Comparison of ENCODE assay signal across 8 mouse cellular contexts in the genomic region with DNA sequence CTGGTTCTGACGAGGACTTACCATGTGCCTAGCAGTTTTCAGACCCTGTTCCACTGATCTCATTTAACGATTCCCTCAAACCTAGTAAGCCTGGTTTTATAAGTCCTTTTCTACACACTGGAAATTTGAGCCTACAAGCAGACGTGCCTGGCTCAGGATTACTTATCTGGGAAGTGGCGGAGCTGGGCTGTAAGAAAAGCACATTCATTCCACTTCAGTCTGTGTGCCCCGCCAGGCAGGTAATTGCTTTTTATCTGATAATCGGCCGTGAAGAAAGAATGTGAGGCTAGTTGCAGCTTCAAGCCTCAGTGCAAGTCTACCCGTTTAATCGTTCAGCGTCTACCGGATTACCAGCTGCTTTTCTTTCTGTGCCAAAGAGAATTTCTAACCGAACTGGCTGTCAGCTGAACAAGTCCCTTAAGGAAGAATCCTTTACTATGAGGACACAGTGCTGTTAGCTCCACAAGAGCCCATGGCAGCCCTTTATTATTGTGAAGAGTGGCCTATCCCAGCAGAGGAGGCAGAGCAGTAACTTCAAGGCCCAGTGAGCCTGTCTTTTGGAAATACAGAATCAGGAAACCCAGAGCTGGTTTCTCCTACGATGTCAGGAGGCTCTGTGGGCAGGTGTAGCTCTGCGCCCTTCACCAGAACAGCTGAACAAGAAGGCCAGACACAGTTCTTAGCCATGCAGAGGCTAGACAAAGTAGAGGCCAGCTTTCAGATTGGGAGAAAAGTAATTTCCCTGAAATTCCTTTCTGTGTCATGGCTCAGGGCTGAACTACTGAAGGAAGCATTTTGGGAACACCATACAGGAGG. TPM values are rescaled to one million over a fixed set of nuclear protein-coding genes. Genes with fewer than 3 reads are reported as not detected.
DNase-seq lines count a peak whose midpoint lies in the region; ATAC-seq lines count a peak whose summit lies in the region.

No protein-coding gene starts in this region.

- no peak overlapping the region for H3K4me3 ChIP-seq in forebrain, embryonic 11.5 days (ENCODE audit: low read depth, low read length)
- H3K4me3 ChIP-seq in kidney, embryonic 15.5 days (replicated peaks), result no peak overlapping the region
- H3K4me3 ChIP-seq in midbrain, embryonic 15.5 days, result no peak overlapping the region
- no peak overlapping the region for H3K4me3 ChIP-seq in liver, embryonic 11.5 days (ENCODE audit: low read depth, low read length)

- DNase-seq in embryo, embryonic 9.5 days (ENCODE audit: extremely low spot score), result peak; percentile 49
- DNase-seq in forebrain, embryonic 11.5 days (ENCODE audit: low spot score), result no peak
- no peak for DNase-seq in urinary bladder, adult 18-20 months (ENCODE audit: low spot score in 2 of 2)
- DNase-seq in thymus, postnatal 14 days, result no peak
- no peak for DNase-seq in liver, embryonic 11.5 days (ENCODE audit: low spot score)
- DNase-seq in thymus, postnatal 4 days, result no peak

- H3K36me3 ChIP-seq in forebrain, embryonic 11.5 days (ENCODE audit: control insufficient read depth, insufficient read depth, low read length), result no peaks in the 10 kb centered on the region
- no peaks in the 10 kb centered on the region for H3K36me3 ChIP-seq in kidney, embryonic 15.5 days
- no peaks in the 10 kb centered on the region for H3K36me3 ChIP-seq in midbrain, embryonic 15.5 days (replicated peaks)
- H3K36me3 ChIP-seq in liver, embryonic 11.5 days (ENCODE audit: control insufficient read depth, insufficient read depth, low read length), result no peaks in the 10 kb centered on the region

- no peaks in the 10 kb centered on the region; the same call in 1 of the 2 replicates for H3K9me3 ChIP-seq in forebrain, embryonic 11.5 days (ENCODE audit: control insufficient read depth, low read length)
- no peaks in the 10 kb centered on the region for H3K9me3 ChIP-seq in kidney, embryonic 15.5 days (replicated peaks)
- H3K9me3 ChIP-seq in midbrain, embryonic 15.5 days, result no peaks in the 10 kb centered on the region
- peaks cover 2% of the 10 kb centered on the region; the same call in 1 of the 2 replicates for H3K9me3 ChIP-seq in liver, embryonic 11.5 days (ENCODE audit: control insufficient read depth, low read length)

- WGBS in forebrain, embryonic 11.5 days, result 9% methylated on average over 14 of the region's 14 CpGs
- 23% methylated on average over 14 of the region's 14 CpGs for WGBS in kidney, embryonic 15.5 days
- WGBS in midbrain, embryonic 15.5 days, result 12% methylated on average over 14 of the region's 14 CpGs
- WGBS in liver, embryonic 11.5 days, result 48% methylated on average over 14 of the region's 14 CpGs

- H3K4me2 ChIP-seq in forebrain, embryonic 11.5 days (ENCODE audit: low read depth, low read length, severe bottlenecking), result peak overlapping the region; percentile 9; the same call in 1 of the 2 replicates
- H3K4me2 ChIP-seq in kidney, embryonic 15.5 days, result 0 out of 2 replicates have a peak overlapping the region, but pooled peaks have one; percentile 12
- peak overlapping the region; percentile 1; the same call in 1 of the 2 replicates for H3K4me2 ChIP-seq in midbrain, embryonic 15.5 days
- no peak overlapping the region for H3K4me2 ChIP-seq in liver, embryonic 11.5 days

- ATAC-seq in forebrain, embryonic 11.5 days (replicated peaks; ENCODE audit: low FRiP score), result no peak
- peak; percentile 76 for ATAC-seq in kidney, embryonic 15.5 days (replicated peaks; ENCODE audit: low FRiP score)
- ATAC-seq in midbrain, embryonic 15.5 days (replicated peaks), result peak; percentile 80
- no peak for ATAC-seq in liver, embryonic 11.5 days (replicated peaks; ENCODE audit: low FRiP score)

- H3K9ac ChIP-seq in forebrain, embryonic 11.5 days (ENCODE audit: low read length), result peak overlapping the region; percentile 31; the same call in 1 of the 2 replicates
- no peak overlapping the region for H3K9ac ChIP-seq in kidney, embryonic 15.5 days
- H3K9ac ChIP-seq in midbrain, embryonic 15.5 days, result no peak overlapping the region
- no peak overlapping the region for H3K9ac ChIP-seq in liver, embryonic 11.5 days (ENCODE audit: low read depth, low read length)

- no peaks in the 10 kb centered on the region for H3K27me3 ChIP-seq in forebrain, embryonic 11.5 days (ENCODE audit: control insufficient read depth, insufficient read depth, low read length)
- H3K27me3 ChIP-seq in kidney, embryonic 15.5 days, result 0 out of 2 replicates have a peak, but pooled peaks cover 10% of the 10 kb centered on the region
- H3K27me3 ChIP-seq in midbrain, embryonic 15.5 days (replicated peaks), result no peaks in the 10 kb centered on the region
- H3K27me3 ChIP-seq in liver, embryonic 11.5 days (replicated peaks; ENCODE audit: control insufficient read depth, insufficient read depth, low read length), result peaks cover 6% of the 10 kb centered on the region; the same call in 1 of the 2 replicates

- no peak overlapping the region for H3K27ac ChIP-seq in forebrain, embryonic 11.5 days (ENCODE audit: low read depth, low read length)
- H3K27ac ChIP-seq in kidney, embryonic 15.5 days, result peak overlapping the region; percentile 68
- H3K27ac ChIP-seq in midbrain, embryonic 15.5 days, result peak overlapping the region; percentile 13
- no peak overlapping the region for H3K27ac ChIP-seq in liver, embryonic 11.5 days (ENCODE audit: low read depth, low read length)

- H3K4me1 ChIP-seq in forebrain, embryonic 11.5 days (replicated peaks; ENCODE audit: control insufficient read depth, insufficient read depth, low read length), result 0 out of 2 replicates have a peak, but pooled peaks cover 2% of the 10 kb centered on the region
- peaks cover 11% of the 10 kb centered on the region for H3K4me1 ChIP-seq in kidney, embryonic 15.5 days
- peaks cover 9% of the 10 kb centered on the region for H3K4me1 ChIP-seq in midbrain, embryonic 15.5 days
- H3K4me1 ChIP-seq in liver, embryonic 11.5 days (replicated peaks; ENCODE audit: control insufficient read depth, insufficient read depth, low read length), result no peaks in the 10 kb centered on the region

RNA-seq across cellular contexts. Expression of gene Lgalsl, which starts 30.4 kb away (rescaled TPM):
- 28.6 and 28.8 TPM in 2 replicates for polyA plus RNA-seq in forebrain, embryonic 11.5 days (2014; fragmentation: Nextera tagmentation; extraction: Ambion mirVana)
- 35.5 and 36.2 TPM in 2 replicates for polyA plus RNA-seq in kidney, embryonic 15.5 days (2015; fragmentation: Nextera tagmentation; extraction: Ambion mirVana)
- polyA plus RNA-seq in midbrain, embryonic 15.5 days (2015; fragmentation: Nextera tagmentation; extraction: Ambion mirVana), result 76.2 and 80.7 TPM in 2 replicates
- 20.4 and 25.4 TPM in 2 replicates for polyA plus RNA-seq in liver, embryonic 11.5 days (2014; fragmentation: Nextera tagmentation; extraction: Ambion mirVana)

RNA-seq across cellular contexts. Expression of gene Aftph, which starts 59.1 kb away (rescaled TPM):
- polyA plus RNA-seq in forebrain, embryonic 11.5 days (2014; fragmentation: Nextera tagmentation; extraction: Ambion mirVana), result 28.3 and 33.2 TPM in 2 replicates
- polyA plus RNA-seq in kidney, embryonic 15.5 days (2015; fragmentation: Nextera tagmentation; extraction: Ambion mirVana), result 22.0 and 23.0 TPM in 2 replicates
- 35.0 and 35.9 TPM in 2 replicates for polyA plus RNA-seq in midbrain, embryonic 15.5 days (2015; fragmentation: Nextera tagmentation; extraction: Ambion mirVana)
- 24.2 and 26.5 TPM in 2 replicates for polyA plus RNA-seq in liver, embryonic 11.5 days (2014; fragmentation: Nextera tagmentation; extraction: Ambion mirVana)

Comparison
In these comparisons a context has a peak if more than half of its experiments do, and no peak if none do; other contexts are left out.
1. ATAC-seq: peak in kidney, embryonic 15.5 days (single experiment) and midbrain, embryonic 15.5 days (single experiment); none in forebrain, embryonic 11.5 days (single experiment) and liver, embryonic 11.5 days (single experiment).
2. H3K27ac ChIP-seq: peak in kidney, embryonic 15.5 days (single experiment) and midbrain, embryonic 15.5 days (single experiment); none in forebrain, embryonic 11.5 days (single experiment) and liver, embryonic 11.5 days (single experiment).